Mouse (Mus musculus): ENCODE data around the gene Phf21a.
"Not testable (repeated sequence)": the region's sequence is repeated elsewhere in the genome, so short reads cannot be mapped to it uniquely, and the experiment has no call there.

The Phf21a gene

GRCm38 (mm10) chr2:92065269-92065888 is 27.5 kb upstream of the Phf21a start:
- DNase-seq (ENCODE audit: low read depth, low spot score): no peak
- Histone ChIP-seq H3K27me3 (ENCODE audit: control insufficient read depth, insufficient read depth, low read length, poor library complexity, severe bottlenecking) (peaks cover 1% of the 10 kb centered on the region; the same call in 1 of the 2 replicates), H3K36me3 (ENCODE audit: control insufficient read depth, insufficient read depth, low read length, poor library complexity, severe bottlenecking) (no peaks in the 10 kb centered on the region)

DNA sequence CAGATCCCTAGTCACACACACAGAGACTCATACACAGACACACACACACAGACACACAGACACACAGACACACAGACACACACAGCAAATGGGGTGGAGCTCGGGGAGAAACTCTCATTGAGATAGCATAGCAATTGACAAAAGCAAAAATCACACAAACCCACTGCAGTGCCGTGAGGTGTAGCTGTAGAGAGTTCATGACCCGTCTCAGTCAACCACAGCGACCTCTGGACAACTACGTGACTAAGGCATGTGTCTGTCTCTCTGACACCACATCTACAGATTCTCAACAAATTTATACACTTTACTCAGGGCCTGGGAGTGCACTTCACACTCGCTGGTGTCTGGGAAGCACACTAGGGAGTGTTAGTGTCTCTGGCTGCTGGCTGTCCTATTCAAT is 27.0 kb upstream of the Phf21a start:
- H3K36me3 ChIP-seq (ENCODE audit: control insufficient read depth, insufficient read depth, low read length, poor library complexity, severe bottlenecking): no peaks in the 10 kb centered on the region
- no peak for DNase-seq (ENCODE audit: low read depth, low spot score)
- H3K27me3 ChIP-seq (ENCODE audit: control insufficient read depth, insufficient read depth, low read length, poor library complexity, severe bottlenecking): no peaks in the 10 kb centered on the region

DNA sequence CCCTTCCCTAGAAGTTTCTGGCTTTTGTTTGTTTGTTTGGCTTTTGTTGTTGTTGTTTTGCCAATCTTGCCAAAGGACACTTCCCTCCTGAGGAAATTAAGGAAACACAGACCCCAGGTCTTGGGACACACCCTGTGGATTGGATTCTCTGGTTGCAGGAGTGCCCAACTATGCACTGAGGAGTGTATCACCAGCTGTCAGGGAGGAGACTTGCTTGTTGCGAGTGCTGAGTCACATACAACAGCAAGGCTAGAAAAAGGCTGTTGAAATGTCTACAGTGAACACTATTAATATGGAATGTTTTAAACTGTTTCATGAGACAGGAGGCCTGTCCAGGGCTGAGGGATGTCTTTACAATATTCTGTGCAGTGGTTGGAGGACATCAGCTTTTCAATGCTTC is 26.0 kb upstream of the Phf21a start:
- no peak for DNase-seq (ENCODE audit: low read depth, low spot score)
- Histone ChIP-seq H3K36me3 (ENCODE audit: control insufficient read depth, insufficient read depth, low read length, poor library complexity, severe bottlenecking) (no peaks in the 10 kb centered on the region), H3K27me3 (ENCODE audit: control insufficient read depth, insufficient read depth, low read length, poor library complexity, severe bottlenecking) (no peaks in the 10 kb centered on the region)

GRCm38 (mm10) chr2:92067600-92067999 is 25.3 kb upstream of the Phf21a start:
- Histone ChIP-seq H3K27me3 (ENCODE audit: control insufficient read depth, insufficient read depth, low read length, poor library complexity, severe bottlenecking) (no peaks in the 10 kb centered on the region), H3K36me3 (ENCODE audit: control insufficient read depth, insufficient read depth, low read length, poor library complexity, severe bottlenecking) (no peaks in the 10 kb centered on the region)
- no peak for DNase-seq (ENCODE audit: low read depth, low spot score)

DNA sequence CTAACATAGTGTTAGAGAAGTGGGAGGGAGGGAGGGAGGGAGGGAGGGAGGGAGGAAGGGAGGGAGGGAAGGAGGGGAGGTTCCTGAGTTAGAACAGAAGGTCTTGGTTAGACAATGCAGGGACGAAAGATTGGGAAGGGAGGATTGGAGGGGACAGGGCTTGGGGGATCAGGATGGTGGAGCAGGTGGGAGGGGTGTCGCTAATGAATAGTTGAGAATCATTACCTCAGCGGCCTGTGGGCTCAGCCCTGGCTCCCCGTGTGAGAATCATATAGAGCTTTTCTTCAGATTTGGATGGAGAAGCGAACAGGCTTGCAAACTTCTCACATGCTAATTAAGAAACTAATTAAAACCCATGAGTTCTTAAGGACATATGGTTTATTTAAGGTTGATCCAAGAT is 23.3 kb upstream of the Phf21a start:
- H3K27me3 ChIP-seq (ENCODE audit: control insufficient read depth, insufficient read depth, low read length, poor library complexity, severe bottlenecking): no peaks in the 10 kb centered on the region
- no peak for DNase-seq (ENCODE audit: low read depth, low spot score)
- no peaks in the 10 kb centered on the region for H3K36me3 ChIP-seq (ENCODE audit: control insufficient read depth, insufficient read depth, low read length, poor library complexity, severe bottlenecking)

DNA sequence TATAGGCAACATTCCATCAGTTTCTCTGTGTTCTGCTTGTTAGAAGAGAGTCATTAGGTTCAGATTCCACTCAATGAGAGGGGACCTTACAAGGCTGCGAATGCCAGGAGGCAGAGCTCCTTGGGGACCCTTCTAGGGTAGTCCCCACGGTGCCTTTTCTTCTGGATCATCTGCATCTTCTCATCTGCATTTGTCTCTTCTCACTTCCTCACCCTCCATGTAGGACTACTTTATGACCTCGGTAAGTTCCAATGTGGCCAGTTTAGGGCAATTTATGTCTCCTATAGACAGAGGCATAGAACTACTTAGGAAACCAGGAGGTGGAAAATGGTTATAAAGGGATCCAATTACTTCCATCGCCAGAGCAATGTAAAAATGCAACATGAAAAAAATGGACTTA is 21.8 kb upstream of the Phf21a start:
- no peak for DNase-seq (ENCODE audit: low read depth, low spot score)
- H3K36me3 ChIP-seq (ENCODE audit: control insufficient read depth, insufficient read depth, low read length, poor library complexity, severe bottlenecking): no peaks in the 10 kb centered on the region
- H3K27me3 ChIP-seq (ENCODE audit: control insufficient read depth, insufficient read depth, low read length, poor library complexity, severe bottlenecking): no peaks in the 10 kb centered on the region

DNA sequence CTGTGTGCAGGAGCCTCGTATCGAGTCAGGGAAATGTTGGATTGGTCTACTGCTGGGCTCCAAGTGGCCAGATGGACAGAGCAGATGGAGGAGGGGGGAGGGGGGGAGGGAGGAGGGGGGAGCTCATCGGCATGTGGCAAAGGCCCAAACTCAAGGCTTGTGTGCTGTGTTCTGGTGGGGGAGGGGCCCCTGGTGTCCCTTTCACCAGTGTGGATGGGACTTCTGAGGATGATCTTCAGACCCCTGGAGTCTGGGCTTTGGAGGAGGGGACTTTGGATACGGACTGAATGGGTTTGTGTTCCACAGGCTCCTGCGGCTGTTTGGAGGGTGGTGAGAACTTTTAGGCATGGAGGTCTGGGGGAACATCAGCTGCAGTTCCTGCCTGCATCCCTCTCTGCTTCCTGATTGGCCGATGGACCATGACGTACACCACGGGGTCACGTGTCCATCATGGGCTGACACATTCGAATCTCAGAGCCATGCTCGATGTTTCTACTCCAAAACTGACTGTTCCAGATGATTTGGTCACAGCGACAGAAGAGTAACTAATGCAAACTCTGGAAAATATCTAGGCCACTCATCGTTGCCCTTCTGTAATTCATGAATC is 16.7 kb upstream of the Phf21a start:
- Histone ChIP-seq H3K27me3 (ENCODE audit: control insufficient read depth, insufficient read depth, low read length, poor library complexity, severe bottlenecking) (no peaks in the 10 kb centered on the region), H3K36me3 (ENCODE audit: control insufficient read depth, insufficient read depth, low read length, poor library complexity, severe bottlenecking) (no peaks in the 10 kb centered on the region)
- no peak for DNase-seq (ENCODE audit: low read depth, low spot score)

GRCm38 (mm10) chr2:92082196-92082595 is 10.7 kb upstream of the Phf21a start:
- Histone ChIP-seq H3K27me3 (ENCODE audit: control insufficient read depth, insufficient read depth, low read length, poor library complexity, severe bottlenecking) (no peaks in the 10 kb centered on the region), H3K36me3 (ENCODE audit: control insufficient read depth, insufficient read depth, low read length, poor library complexity, severe bottlenecking) (no peaks in the 10 kb centered on the region)
- DNase-seq (ENCODE audit: low read depth, low spot score): no peak

- no peak for DNase-seq (ENCODE audit: low read depth, low spot score)
- H3K27me3 ChIP-seq (ENCODE audit: control insufficient read depth, insufficient read depth, low read length, poor library complexity, severe bottlenecking): no peaks in the 10 kb centered on the region
- H3K36me3 ChIP-seq (ENCODE audit: control insufficient read depth, insufficient read depth, low read length, poor library complexity, severe bottlenecking): no peaks in the 10 kb centered on the region
These were observed 7.2 kb upstream of the Phf21a start for GRCm38 (mm10) chr2:92085721-92086120.

GRCm38 (mm10) chr2:92087065-92087464 is 5.9 kb upstream of the Phf21a start:
- H3K27me3 ChIP-seq (ENCODE audit: control insufficient read depth, insufficient read depth, low read length, poor library complexity, severe bottlenecking): no peaks in the 10 kb centered on the region
- no peak for DNase-seq (ENCODE audit: low read depth, low spot score)
- H3K36me3 ChIP-seq (ENCODE audit: control insufficient read depth, insufficient read depth, low read length, poor library complexity, severe bottlenecking): no peaks in the 10 kb centered on the region

GRCm38 (mm10) chr2:92089782-92090181 is 3.1 kb upstream of the Phf21a start:
- Histone ChIP-seq H3K27me3 (ENCODE audit: control insufficient read depth, insufficient read depth, low read length, poor library complexity, severe bottlenecking) (no peaks in the 10 kb centered on the region), H3K36me3 (ENCODE audit: control insufficient read depth, insufficient read depth, low read length, poor library complexity, severe bottlenecking) (no peaks in the 10 kb centered on the region)
- DNase-seq (ENCODE audit: low read depth, low spot score): no peak

- DNase-seq (ENCODE audit: low read depth, low spot score); H3K27me3 ChIP-seq (ENCODE audit: control insufficient read depth, insufficient read depth, low read length, poor library complexity, severe bottlenecking); H3K36me3 ChIP-seq (ENCODE audit: control insufficient read depth, insufficient read depth, low read length, poor library complexity, severe bottlenecking): not testable (repeated sequence)
These were observed 586 bp downstream of the Phf21a start for GRCm38 (mm10) chr2:92093503-92093902.

DNA sequence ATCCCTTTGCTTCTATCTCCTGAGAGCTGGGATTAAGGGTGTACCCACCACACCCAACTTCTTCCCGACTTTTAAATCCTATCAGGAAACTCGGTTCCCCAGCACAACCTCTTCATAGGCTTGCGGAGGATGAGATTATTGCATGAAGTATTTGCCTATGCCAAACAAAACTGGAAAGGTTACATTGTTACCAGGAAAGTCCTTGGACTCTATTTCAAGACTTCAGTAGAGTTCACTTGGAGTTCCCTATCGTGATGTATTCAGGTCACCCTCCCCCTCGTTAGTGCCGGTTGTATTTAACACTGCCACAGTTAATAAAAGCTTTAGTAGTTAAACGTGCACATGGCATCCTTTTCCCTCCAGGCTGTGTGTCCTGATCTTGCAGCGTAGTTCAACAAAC is 1.2 kb downstream of the Phf21a start:
- DNase-seq (ENCODE audit: low read depth, low spot score): no peak
- H3K27me3 ChIP-seq (ENCODE audit: control insufficient read depth, insufficient read depth, low read length, poor library complexity, severe bottlenecking): no peaks in the 10 kb centered on the region

GRCm38 (mm10) chr2:92100768-92101167 is 7.9 kb downstream of the Phf21a start:
- no peak for DNase-seq (ENCODE audit: low read depth, low spot score)
- Histone ChIP-seq H3K27me3 (ENCODE audit: control insufficient read depth, insufficient read depth, low read length, poor library complexity, severe bottlenecking) (no peaks in the 10 kb centered on the region), H3K36me3 (ENCODE audit: control insufficient read depth, insufficient read depth, low read length, poor library complexity, severe bottlenecking) (no peaks in the 10 kb centered on the region)

More for the DNA sequence above, 1.2 kb downstream of the Phf21a start:
- no peaks in the 10 kb centered on the region for H3K36me3 ChIP-seq (ENCODE audit: control insufficient read depth, insufficient read depth, low read length, poor library complexity, severe bottlenecking)

- no peak for DNase-seq (ENCODE audit: low read depth, low spot score)
- Histone ChIP-seq H3K36me3 (ENCODE audit: control insufficient read depth, insufficient read depth, low read length, poor library complexity, severe bottlenecking) (no peaks in the 10 kb centered on the region), H3K27me3 (ENCODE audit: control insufficient read depth, insufficient read depth, low read length, poor library complexity, severe bottlenecking) (no peaks in the 10 kb centered on the region)
These were observed 31.6 kb downstream of the Phf21a start for GRCm38 (mm10) chr2:92124523-92124922.

- H3K27me3 ChIP-seq (ENCODE audit: control insufficient read depth, insufficient read depth, low read length, poor library complexity, severe bottlenecking): no peaks in the 10 kb centered on the region
- no peaks in the 10 kb centered on the region for H3K36me3 ChIP-seq (ENCODE audit: control insufficient read depth, insufficient read depth, low read length, poor library complexity, severe bottlenecking)
- no peak for DNase-seq (ENCODE audit: low read depth, low spot score)
These were observed 32.4 kb downstream of the Phf21a start for GRCm38 (mm10) chr2:92125330-92125729.

All from splenic B cell, adult 2 months (primary cell).